Mouse (Mus musculus) embryonic facial prominence, embryonic 14.5 days (tissue): ENCODE measurements around the gene Ldah. TPM values are rescaled to one million over a fixed set of nuclear protein-coding genes. Genes with fewer than 3 reads are reported as not detected.

Experiments
- ATAC-seq: fragments of 200-750 bp; cut with Nextera tagmentation; 2 replicates; pipeline ENCODE4 v1.8.0; 2017; ENCODE audit warnings: low read depth, moderate number of reproducible peaks, moderate TSS enrichment
- DNase-seq: peaks from one replicate; pipeline ENCODE4 v3.0.0-alpha.2; 2015; ENCODE audit warnings: low spot score
- H3K27ac ChIP-seq: fragments of 300-500 bp; sonication (generic); replicated peaks from 2 replicates; pipeline ENCODE4 v1.5.1; 2014; ENCODE audit warnings: low read depth, mild to moderate bottlenecking, low read length, moderate library complexity
- H3K27me3 ChIP-seq: fragments of 300-500 bp; sonication (generic); replicated peaks from 2 replicates; pipeline ENCODE4 v1.6.1; 2014; ENCODE audit warnings: low read length; ENCODE audit not compliant: control insufficient read depth, insufficient read depth
- H3K36me3 ChIP-seq: fragments of 300-500 bp; sonication (generic); 2 replicates; pipeline ENCODE4 v1.6.1; 2014; ENCODE audit warnings: low read length, mixed read lengths; ENCODE audit not compliant: control insufficient read depth, insufficient read depth
- H3K4me1 ChIP-seq: fragments of 300-500 bp; sonication (generic); 2 replicates; pipeline ENCODE4 v1.6.1; 2014; ENCODE audit warnings: antibody characterized with exemption, low read length; ENCODE audit not compliant: control insufficient read depth, insufficient read depth
- H3K4me2 ChIP-seq: fragments of 300-500 bp; sonication (generic); 2 replicates; pipeline ENCODE4 v1.6.1; 2014; ENCODE audit warnings: low read depth, mild to moderate bottlenecking, low read length, moderate library complexity, mixed read lengths
- H3K4me3 ChIP-seq: fragments of 300-500 bp; sonication (generic); 2 replicates; pipeline ENCODE4 v1.5.1; 2014; ENCODE audit warnings: low read depth, mild to moderate bottlenecking, low read length
- H3K9ac ChIP-seq: fragments of 300-500 bp; sonication (generic); 2 replicates; pipeline ENCODE4 v1.6.1; 2014; ENCODE audit warnings: low read depth, mild to moderate bottlenecking, low read length, moderate library complexity, mixed read lengths
- H3K9me3 ChIP-seq: fragments of 300-500 bp; sonication (generic); 2 replicates; pipeline ENCODE4 v1.6.1; 2016; ENCODE audit warnings: low read length; ENCODE audit not compliant: control insufficient read depth
- WGBS: fragments of 180-500 bp; shearing (Covaris S2); extraction: QIAGEN DNeasy Blood & Tissue Kit; methylation state at CpG from one replicate; pipeline ENCODE4 v1.1.7; 2014; 5-methylcytosine and 5-hydroxymethylcytosine counted together
- polyA plus RNA-seq: library from polyadenylated mRNA; unstranded; fragments of >200 nt; fragmentation: Nextera tagmentation; extraction: Ambion mirVana; gene quantifications from 2 replicates; pipeline ENCODE4 v1.2.1, GENCODE M21; 2014

The Ldah gene
- polyA plus RNA-seq, 1 experiment from 2014 or later: 41.7 TPM

DNA sequence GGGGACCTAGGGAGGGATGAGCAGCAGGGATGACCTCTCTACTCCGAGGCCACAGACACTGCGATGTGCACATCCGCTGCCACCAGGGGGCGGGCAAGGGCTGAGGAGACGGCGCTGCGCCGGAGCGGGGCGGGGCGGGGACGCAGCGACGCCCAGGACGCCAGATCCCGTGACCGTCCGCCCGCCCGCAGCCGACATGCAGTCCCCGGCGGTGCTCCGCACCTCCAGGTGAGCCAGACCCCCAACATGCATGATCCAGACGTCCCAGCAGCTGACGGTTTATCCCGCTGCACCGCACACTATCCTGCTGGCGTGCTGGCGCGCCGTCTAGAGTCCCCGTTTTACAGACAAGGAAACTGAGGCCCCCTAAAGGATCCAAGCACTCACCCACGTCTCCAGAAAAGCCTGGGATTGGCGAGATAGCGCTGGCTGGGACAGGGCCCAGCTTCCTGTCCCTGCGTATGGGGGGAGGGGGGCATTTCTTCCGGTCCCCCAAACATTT, 105.4 kb downstream of the Ldah start, which contains the start of gene Hs1bp3:
Hs1bp3 (plus strand) TSS at position 163 of the 502 bp plus-strand sequence.
- DNase-seq (peak; percentile 90), ATAC-seq (peak; percentile 86)
- no peak within 1 kb of the TSS for H3K27ac ChIP-seq
- peak within 1 kb of the TSS; percentile 76 for H3K4me3 ChIP-seq
- under 1% methylated on average over 33 of the region's 38 CpGs for WGBS
- peaks cover 8% of the 10 kb centered on the region; the same call in 1 of the 2 replicates for H3K36me3 ChIP-seq
- peaks cover 21% of the 10 kb centered on the region for H3K27me3 ChIP-seq
- H3K4me2 ChIP-seq: peak within 1 kb of the TSS; percentile 95
- H3K9ac ChIP-seq: peak within 1 kb of the TSS; percentile 76
- H3K4me1 ChIP-seq: peaks cover 5% of the 10 kb centered on the region
- H3K9me3 ChIP-seq: no peaks in the 10 kb centered on the region

GRCm38 (mm10) chr12:8313773-8314172, 105.9 kb downstream of the Ldah start:
- WGBS: 16% methylated on average over 12 of the region's 12 CpGs
- ATAC-seq: peak; percentile 20; the same call in 1 of the 2 replicates
- H3K27me3 ChIP-seq: peaks cover 21% of the 10 kb centered on the region

DNA sequence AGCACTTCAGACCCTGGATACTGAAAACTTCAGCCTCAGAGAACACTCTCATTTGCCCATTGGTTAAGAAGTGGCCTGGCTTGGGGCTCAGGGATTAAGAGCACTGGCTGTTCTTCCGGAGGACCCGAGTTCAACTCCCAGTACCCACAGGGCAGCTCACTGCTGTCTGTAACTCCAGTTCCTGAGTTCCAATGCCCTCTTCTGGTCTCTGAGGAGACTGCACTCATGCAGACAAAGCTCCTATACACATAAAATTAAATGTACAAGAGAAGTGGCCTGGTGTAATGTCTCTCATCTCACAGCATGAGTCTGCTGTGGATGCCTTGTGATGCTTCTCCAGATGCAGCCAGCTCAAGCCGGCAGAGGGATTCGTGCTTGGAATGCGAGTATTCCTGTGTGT, 108.6 kb downstream of the Ldah start:
- Histone ChIP-seq H3K4me3 (no peak overlapping the region), H3K9me3 (no peaks in the 10 kb centered on the region), H3K9ac (no peak overlapping the region), H3K4me2 (no peak overlapping the region), H3K4me1 (peaks cover 5% of the 10 kb centered on the region), H3K36me3 (peaks cover 15% of the 10 kb centered on the region; the same call in 1 of the 2 replicates), H3K27me3 (0 out of 2 replicates have a peak, but pooled peaks cover 4% of the 10 kb centered on the region), H3K27ac (no peak overlapping the region)
- ATAC-seq (no peak), DNase-seq (no peak)
- 77% methylated on average over 5 of the region's 5 CpGs for WGBS

More at GRCm38 (mm10) chr12:8313773-8314172, 105.9 kb downstream of the Ldah start:
- H3K36me3 ChIP-seq: peaks cover 10% of the 10 kb centered on the region; the same call in 1 of the 2 replicates
- H3K9ac ChIP-seq: peak overlapping the region; percentile 76
- H3K4me2 ChIP-seq: peak overlapping the region; percentile 95
- peak overlapping the region; percentile 76 for H3K4me3 ChIP-seq
- H3K9me3 ChIP-seq: no peaks in the 10 kb centered on the region
- peaks cover 5% of the 10 kb centered on the region for H3K4me1 ChIP-seq
- no peak overlapping the region for H3K27ac ChIP-seq
- no peak for DNase-seq

DNA sequence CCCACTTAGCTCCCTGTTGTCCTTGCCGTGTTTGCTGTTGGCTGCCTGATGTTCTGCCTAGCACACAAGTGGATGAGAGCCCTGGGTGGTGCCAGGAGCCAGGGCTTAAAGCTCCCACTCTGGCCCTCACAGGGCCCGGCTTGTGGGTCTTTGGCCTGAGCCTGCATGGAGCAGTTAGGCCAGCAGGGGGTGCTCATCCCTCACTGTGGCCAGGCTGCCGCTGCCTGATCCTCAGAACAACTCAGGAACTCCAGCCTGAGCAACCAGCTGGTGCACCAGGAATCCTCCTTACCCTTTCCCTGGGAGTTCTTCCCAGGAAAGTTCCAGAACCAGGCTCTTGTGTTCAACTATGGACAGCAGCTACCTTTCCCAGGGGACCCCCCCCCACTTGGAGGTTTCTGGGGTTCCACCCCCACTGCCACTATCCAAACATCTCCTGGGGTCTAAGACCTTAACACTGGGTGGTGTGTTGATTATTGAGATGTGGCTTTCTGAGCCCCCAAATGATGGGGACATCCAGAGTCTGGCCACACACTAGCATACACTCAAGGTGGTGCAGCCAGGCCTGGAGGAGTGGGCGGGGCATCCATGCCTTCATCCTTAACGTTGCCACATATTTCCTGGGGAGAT, 112.3 kb downstream of the Ldah start:
- H3K36me3 ChIP-seq: peaks cover 34% of the 10 kb centered on the region
- DNase-seq (peak; percentile 66), ATAC-seq (peak; percentile 48)
- no peaks in the 10 kb centered on the region for H3K9me3 ChIP-seq
- no peaks in the 10 kb centered on the region for H3K4me1 ChIP-seq
- no peak overlapping the region for H3K27ac ChIP-seq
- H3K4me2 ChIP-seq: no peak overlapping the region
- no peaks in the 10 kb centered on the region for H3K27me3 ChIP-seq
- no peak overlapping the region for H3K9ac ChIP-seq
- no peak overlapping the region for H3K4me3 ChIP-seq
- 42% methylated on average over 4 of the region's 5 CpGs for WGBS

DNA sequence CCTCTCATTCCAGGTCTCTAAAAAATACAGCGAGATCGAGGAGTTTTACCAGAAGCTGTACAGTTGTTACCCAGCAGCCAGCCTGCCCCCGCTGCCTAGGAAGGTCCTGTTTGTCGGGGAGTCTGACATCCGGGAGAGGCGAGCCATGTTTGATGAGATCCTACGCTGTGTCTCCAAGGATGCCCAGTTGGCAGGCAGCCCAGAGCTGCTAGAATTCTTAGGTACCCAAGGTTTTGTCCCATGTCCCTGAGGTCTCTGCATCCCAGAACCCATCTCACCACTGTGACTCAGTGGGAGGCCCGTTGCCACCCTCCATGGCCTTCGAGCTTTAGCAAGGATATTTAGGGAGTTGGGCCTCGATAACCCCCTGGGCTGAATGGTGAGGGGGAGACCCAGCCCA, 113.6 kb downstream of the Ldah start:
- Histone ChIP-seq H3K9ac (no peak overlapping the region), H3K9me3 (no peaks in the 10 kb centered on the region), H3K4me1 (no peaks in the 10 kb centered on the region), H3K4me3 (no peak overlapping the region), H3K27me3 (no peaks in the 10 kb centered on the region), H3K27ac (no peak overlapping the region), H3K4me2 (no peak overlapping the region), H3K36me3 (peaks cover 44% of the 10 kb centered on the region)
- no peak for DNase-seq
- 85% methylated on average over 10 of the region's 10 CpGs for WGBS
- no peak for ATAC-seq

DNA sequence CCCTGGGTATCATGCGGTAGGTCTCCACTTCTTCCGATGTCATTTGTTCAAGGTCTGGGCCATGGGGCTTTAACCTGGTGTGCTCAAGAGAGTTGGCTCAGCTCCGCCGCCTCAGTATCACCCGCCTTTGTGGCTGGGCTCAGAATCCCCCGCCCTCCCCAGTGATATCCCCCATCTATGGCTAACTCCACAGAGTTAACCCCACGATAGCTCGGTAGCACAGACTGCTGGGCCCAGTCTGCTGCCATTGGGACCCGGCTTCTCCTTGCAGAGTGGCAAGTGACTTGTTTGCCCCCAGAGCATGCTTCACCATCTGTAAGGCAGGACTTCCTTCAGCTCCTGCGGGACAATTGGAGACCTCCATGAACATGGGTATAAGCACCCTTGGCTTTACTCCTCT, 116.2 kb downstream of the Ldah start:
- Histone ChIP-seq H3K27me3 (no peaks in the 10 kb centered on the region), H3K9ac (no peak overlapping the region), H3K4me2 (no peak overlapping the region), H3K4me3 (no peak overlapping the region), H3K9me3 (no peaks in the 10 kb centered on the region), H3K36me3 (peaks cover 37% of the 10 kb centered on the region), H3K4me1 (no peaks in the 10 kb centered on the region), H3K27ac (no peak overlapping the region)
- DNase-seq (no peak), ATAC-seq (no peak)
- WGBS: 83% methylated on average over 10 of the region's 10 CpGs

- no peak overlapping the region for H3K4me2 ChIP-seq
- 87% methylated on average over 12 of the region's 13 CpGs for WGBS
- H3K36me3 ChIP-seq: peaks cover 47% of the 10 kb centered on the region
- H3K4me3 ChIP-seq: no peak overlapping the region
- no peaks in the 10 kb centered on the region for H3K4me1 ChIP-seq
- no peak overlapping the region for H3K9ac ChIP-seq
- ATAC-seq (no peak), DNase-seq (no peak)
- H3K27me3 ChIP-seq: no peaks in the 10 kb centered on the region
- H3K9me3 ChIP-seq: no peaks in the 10 kb centered on the region
- H3K27ac ChIP-seq: no peak overlapping the region
Measured at GRCm38 (mm10) chr12:8325245-8325942, 117.5 kb downstream of the Ldah start.

DNA sequence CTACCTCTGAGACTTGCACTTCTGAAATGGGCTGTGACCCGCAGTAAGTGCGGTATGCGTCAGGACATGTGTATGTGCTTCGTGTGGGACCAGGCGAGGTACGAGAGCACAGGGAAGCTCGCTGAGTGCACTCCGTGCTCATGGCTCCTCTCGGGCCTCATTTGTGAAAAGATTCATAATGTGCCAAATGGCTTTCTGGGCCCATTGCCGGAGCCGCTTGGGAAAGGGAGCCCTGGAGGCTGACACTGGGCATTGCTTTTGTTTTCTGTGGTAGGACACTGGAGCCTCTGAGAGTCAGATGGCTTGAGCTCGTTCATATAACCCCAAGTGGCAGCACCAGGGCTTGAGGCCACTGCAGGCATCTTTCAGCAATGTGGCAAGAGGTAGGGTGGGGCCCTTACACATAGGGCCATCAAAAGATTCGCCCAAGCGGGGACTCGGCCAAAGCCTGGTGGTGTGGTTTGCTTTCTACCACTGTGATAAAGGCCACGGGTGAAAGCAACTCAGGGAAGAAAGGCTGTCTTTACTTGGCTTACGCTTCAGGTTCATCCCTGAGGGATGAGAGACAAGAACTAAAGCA, 118.1 kb downstream of the Ldah start:
- Histone ChIP-seq H3K9me3 (no peaks in the 10 kb centered on the region), H3K9ac (no peak overlapping the region), H3K4me2 (no peak overlapping the region), H3K27ac (no peak overlapping the region), H3K4me1 (no peaks in the 10 kb centered on the region), H3K4me3 (no peak overlapping the region), H3K36me3 (peaks cover 50% of the 10 kb centered on the region), H3K27me3 (no peaks in the 10 kb centered on the region)
- DNase-seq (no peak), ATAC-seq (no peak)
- WGBS: 88% methylated on average over 17 of the region's 17 CpGs
